Mouse (Mus musculus): ENCODE results near the gene Dand5. TPM values are rescaled to one million over a fixed set of nuclear protein-coding genes. Genes with fewer than 3 reads are reported as not detected.

Dand5 gene
- polyA plus RNA-seq, 1 experiment from 2014 or later: 5.2 TPM

DNA sequence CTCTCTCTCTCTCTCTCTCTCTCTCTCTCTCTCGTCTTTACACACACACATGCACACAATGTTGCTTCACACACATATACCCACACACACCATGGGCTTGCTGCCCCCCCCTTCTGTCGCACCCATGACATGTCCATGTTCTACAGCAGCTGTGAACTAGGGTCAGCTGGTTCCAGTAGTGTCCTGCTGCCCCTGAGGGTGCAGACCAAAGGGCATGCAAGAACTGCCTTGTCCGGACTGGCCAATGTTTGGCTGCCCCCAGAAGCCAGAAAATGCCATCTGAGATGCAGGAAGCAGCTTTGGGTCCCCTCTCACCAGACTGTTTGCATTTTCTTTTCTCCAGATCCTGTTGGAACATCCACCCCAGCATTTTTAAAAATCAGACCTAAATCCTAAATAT, 50.0 kb downstream of the Dand5 start:
- DNase-seq (ENCODE audit: low spot score) (no peak), ATAC-seq (replicated peaks; ENCODE audit: low FRiP score, low TSS enrichment, low read depth) (no peak)
- WGBS: 3% methylated on average over 3 of the region's 3 CpGs
- H3K27ac ChIP-seq (ENCODE audit: low read depth): no peak overlapping the region
- H3K9ac ChIP-seq (ENCODE audit: low read length): no peak overlapping the region
- H3K27me3 ChIP-seq (replicated peaks; ENCODE audit: control insufficient read depth, insufficient read depth, low read length): peaks cover 81% of the 10 kb centered on the region
- no peak overlapping the region for H3K4me3 ChIP-seq (ENCODE audit: low read depth, low read length)
- no peaks in the 10 kb centered on the region for H3K9me3 ChIP-seq (ENCODE audit: control insufficient read depth, low read length)
- H3K4me2 ChIP-seq (ENCODE audit: low read length): no peak overlapping the region
- H3K36me3 ChIP-seq (ENCODE audit: control insufficient read depth, insufficient read depth, low read length): no peaks in the 10 kb centered on the region
- H3K4me1 ChIP-seq (replicated peaks; ENCODE audit: control insufficient read depth, insufficient read depth, low read length): peaks cover 19% of the 10 kb centered on the region

DNA sequence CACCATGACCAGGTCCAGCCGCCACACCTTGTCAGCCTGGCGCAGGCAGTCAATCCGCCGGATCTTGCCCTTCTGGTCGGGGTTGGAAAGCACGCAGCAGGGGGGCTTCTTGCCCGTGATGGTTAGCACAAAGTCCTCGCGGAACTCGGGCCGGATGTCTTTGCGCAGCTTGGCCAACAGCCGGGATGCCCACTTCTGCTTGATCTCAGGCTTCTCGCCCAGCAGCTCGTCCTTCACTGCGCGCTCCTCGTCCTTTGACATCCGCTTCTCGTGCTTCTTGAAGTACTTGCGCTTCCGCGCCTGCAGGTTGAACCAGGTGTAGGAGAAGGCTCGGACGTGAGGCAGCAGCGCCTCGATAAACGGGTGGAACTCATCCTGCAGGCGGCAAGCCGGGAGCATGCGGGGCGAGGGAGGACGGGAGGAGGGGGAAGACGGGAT, 50.7 kb downstream of the Dand5 start:
- no peak overlapping the region for H3K4me3 ChIP-seq (ENCODE audit: low read depth, low read length)
- H3K27ac ChIP-seq (ENCODE audit: low read depth): no peak overlapping the region
- H3K9me3 ChIP-seq (ENCODE audit: control insufficient read depth, low read length): no peaks in the 10 kb centered on the region
- no peak for ATAC-seq (replicated peaks; ENCODE audit: low FRiP score, low TSS enrichment, low read depth)
- peaks cover 19% of the 10 kb centered on the region for H3K4me1 ChIP-seq (replicated peaks; ENCODE audit: control insufficient read depth, insufficient read depth, low read length)
- no peaks in the 10 kb centered on the region for H3K36me3 ChIP-seq (ENCODE audit: control insufficient read depth, insufficient read depth, low read length)
- DNase-seq (ENCODE audit: low spot score): no peak
- no peak overlapping the region for H3K9ac ChIP-seq (ENCODE audit: low read length)
- 0 out of 2 replicates have a peak overlapping the region, but pooled peaks have one; percentile 11 for H3K4me2 ChIP-seq (ENCODE audit: low read length)
- peaks cover 80% of the 10 kb centered on the region for H3K27me3 ChIP-seq (replicated peaks; ENCODE audit: control insufficient read depth, insufficient read depth, low read length)
- 8% methylated on average over 34 of the region's 34 CpGs for WGBS

DNA sequence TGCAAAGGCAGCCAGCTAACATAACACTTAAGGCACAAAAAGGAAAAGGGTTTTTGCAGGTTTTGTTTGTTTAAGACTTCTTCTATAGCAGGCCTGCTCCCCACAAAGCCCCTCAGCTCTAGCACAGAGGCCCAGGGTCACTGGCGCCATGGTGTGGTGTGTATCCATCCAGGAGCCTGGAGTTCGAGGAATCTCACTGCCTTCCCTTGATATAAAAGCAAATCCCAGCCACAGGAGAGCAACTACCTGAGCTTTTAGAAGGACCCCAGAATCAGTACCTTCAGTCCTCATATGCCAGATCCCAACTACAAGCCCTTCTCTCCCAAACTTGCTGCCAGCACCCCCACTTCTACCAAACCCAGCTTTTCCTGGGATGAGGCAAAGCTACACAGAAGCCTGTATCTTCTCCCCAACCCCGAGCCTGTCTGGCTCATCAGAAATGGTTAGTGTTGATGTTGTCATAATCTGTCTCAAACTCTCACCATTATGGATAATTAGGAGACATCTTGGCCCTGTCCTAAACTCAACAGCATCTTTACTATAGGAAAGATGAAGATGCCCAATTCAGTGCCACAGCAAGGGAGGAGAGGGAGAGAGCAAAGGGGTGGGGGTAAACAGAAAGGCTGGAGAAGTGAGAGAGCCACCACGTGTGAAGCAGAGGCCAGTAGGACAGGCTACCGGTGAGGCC, 51.5 kb downstream of the Dand5 start:
- H3K27ac ChIP-seq (ENCODE audit: low read depth): no peak overlapping the region
- no peaks in the 10 kb centered on the region for H3K36me3 ChIP-seq (ENCODE audit: control insufficient read depth, insufficient read depth, low read length)
- H3K4me3 ChIP-seq (ENCODE audit: low read depth, low read length): no peak overlapping the region
- no peak for DNase-seq (ENCODE audit: low spot score)
- H3K9ac ChIP-seq (ENCODE audit: low read length): no peak overlapping the region
- no peak overlapping the region for H3K4me2 ChIP-seq (ENCODE audit: low read length)
- no peak for ATAC-seq (replicated peaks; ENCODE audit: low FRiP score, low TSS enrichment, low read depth)
- WGBS: 43% methylated on average over 5 of the region's 5 CpGs
- peaks cover 80% of the 10 kb centered on the region for H3K27me3 ChIP-seq (replicated peaks; ENCODE audit: control insufficient read depth, insufficient read depth, low read length)
- no peaks in the 10 kb centered on the region for H3K9me3 ChIP-seq (ENCODE audit: control insufficient read depth, low read length)
- H3K4me1 ChIP-seq (replicated peaks; ENCODE audit: control insufficient read depth, insufficient read depth, low read length): peaks cover 19% of the 10 kb centered on the region

DNA sequence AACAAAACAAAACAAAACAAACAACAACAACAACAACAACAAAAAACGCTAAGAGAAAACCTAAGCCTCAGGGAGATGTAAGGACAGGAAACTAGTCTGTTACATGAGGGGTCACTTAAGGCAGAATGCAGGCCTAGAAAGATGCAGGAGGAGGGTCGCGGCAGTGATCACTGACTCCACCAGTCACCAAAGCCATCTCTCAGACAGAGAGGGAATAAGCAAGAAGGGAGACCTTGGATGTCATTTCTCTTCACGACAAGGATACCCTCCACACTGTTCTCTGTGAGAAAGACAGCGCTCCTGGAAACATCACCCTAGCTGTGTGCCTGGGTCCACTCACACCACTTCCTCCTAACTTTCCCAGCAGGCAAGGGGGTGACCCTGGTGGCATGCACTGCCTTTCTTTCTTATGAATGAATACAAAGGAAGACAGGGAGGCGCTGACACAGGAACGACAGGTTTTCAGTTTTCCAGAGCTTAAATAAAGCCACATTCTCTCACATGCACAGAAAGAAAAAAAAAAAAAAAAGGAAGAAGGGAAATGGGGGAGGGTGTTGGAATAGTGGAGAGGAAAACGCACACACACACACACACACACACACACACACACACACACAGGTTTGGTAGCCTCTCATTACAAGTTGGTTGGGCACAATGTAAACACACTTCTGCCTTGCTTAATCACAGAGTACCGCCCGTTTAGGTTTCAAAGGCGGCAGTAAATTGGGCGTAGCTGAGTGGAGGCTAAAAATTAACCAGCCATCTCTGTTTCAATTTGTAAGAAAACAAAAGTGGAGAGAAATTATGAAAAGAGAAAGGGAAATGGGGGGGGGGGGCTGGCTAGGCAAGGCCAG, 52.3 kb downstream of the Dand5 start:
- H3K4me3 ChIP-seq (ENCODE audit: low read depth, low read length): no peak overlapping the region
- 37% methylated on average over 12 of the region's 12 CpGs for WGBS
- no peaks in the 10 kb centered on the region for H3K36me3 ChIP-seq (ENCODE audit: control insufficient read depth, insufficient read depth, low read length)
- no peak overlapping the region for H3K4me2 ChIP-seq (ENCODE audit: low read length)
- peaks cover 12% of the 10 kb centered on the region for H3K4me1 ChIP-seq (replicated peaks; ENCODE audit: control insufficient read depth, insufficient read depth, low read length)
- H3K27ac ChIP-seq (ENCODE audit: low read depth): no peak overlapping the region
- H3K27me3 ChIP-seq (replicated peaks; ENCODE audit: control insufficient read depth, insufficient read depth, low read length): peaks cover 78% of the 10 kb centered on the region
- no peaks in the 10 kb centered on the region for H3K9me3 ChIP-seq (ENCODE audit: control insufficient read depth, low read length)
- ATAC-seq (replicated peaks; ENCODE audit: low FRiP score, low TSS enrichment, low read depth): no peak; the same call in 1 of the 2 replicates
- no peak overlapping the region for H3K9ac ChIP-seq (ENCODE audit: low read length)
- DNase-seq (ENCODE audit: low spot score): no peak

DNA sequence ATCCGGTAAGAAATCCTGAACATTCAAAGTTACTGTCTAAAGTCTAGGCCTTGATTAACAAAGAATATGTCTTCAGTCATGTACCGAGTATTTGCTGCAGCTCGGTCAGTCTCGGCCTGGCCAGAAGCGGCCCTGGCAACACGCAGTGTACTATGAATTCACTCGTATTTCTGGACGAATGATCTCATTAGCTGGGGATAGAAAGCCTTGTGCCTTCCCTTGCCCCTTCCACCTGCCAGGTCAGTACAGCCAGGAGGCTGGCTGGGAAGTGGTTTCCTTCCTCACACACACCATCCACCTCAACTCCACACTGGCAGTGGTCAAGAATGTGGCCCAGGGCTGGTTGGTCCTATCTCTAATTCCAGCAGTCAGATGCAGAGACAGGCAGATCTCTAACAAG, 53.3 kb downstream of the Dand5 start:
- DNase-seq (ENCODE audit: low spot score): no peak
- no peak for ATAC-seq (replicated peaks; ENCODE audit: low FRiP score, low TSS enrichment, low read depth)
- H3K27ac ChIP-seq (ENCODE audit: low read depth): no peak overlapping the region
- 90% methylated on average over 8 of the region's 8 CpGs for WGBS
- H3K9ac ChIP-seq (ENCODE audit: low read length): no peak overlapping the region
- peaks cover 80% of the 10 kb centered on the region for H3K27me3 ChIP-seq (replicated peaks; ENCODE audit: control insufficient read depth, insufficient read depth, low read length)
- H3K9me3 ChIP-seq (ENCODE audit: control insufficient read depth, low read length): no peaks in the 10 kb centered on the region
- no peaks in the 10 kb centered on the region for H3K36me3 ChIP-seq (ENCODE audit: control insufficient read depth, insufficient read depth, low read length)
- H3K4me2 ChIP-seq (ENCODE audit: low read length): no peak overlapping the region
- H3K4me3 ChIP-seq (ENCODE audit: low read depth, low read length): no peak overlapping the region
- H3K4me1 ChIP-seq (replicated peaks; ENCODE audit: control insufficient read depth, insufficient read depth, low read length): peaks cover 7% of the 10 kb centered on the region

DNA sequence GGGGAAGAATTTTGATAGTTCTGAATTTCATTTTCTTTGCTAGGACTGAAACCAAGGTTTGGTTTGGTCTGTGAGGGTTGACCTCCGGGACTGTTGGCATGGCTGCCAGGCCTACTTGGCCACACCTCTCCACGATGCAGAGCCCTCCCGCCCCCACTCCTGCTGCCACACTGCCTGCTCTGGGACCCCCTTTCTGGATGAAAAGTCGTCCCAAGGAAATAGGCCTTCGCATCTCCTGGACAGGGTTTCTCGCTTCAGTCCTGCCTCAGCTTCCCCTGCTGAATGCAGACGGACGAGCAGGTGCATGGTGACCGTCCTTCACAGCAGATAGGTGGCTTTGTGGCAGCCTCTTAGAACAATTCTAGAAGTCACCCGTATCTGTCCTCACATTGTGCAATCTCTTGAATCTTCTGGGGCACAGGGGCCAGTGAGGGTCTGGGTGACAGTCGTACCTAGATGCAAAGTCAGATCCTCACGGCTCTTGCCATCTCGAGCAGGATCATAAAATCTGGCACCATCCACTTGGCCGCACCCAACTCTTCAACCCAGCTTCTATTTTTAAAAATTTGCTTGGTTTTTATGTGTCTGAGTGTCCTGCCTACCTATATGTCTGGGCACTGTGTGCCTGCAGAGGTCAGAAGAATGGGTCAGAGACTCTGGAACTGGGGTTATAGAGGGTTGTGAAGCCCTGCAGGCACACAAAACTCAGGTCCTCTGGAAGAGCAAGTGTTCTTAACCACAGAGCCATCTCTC, 54.1 kb downstream of the Dand5 start:
- no peak overlapping the region for H3K9ac ChIP-seq (ENCODE audit: low read length)
- H3K4me3 ChIP-seq (ENCODE audit: low read depth, low read length): no peak overlapping the region
- peaks cover 84% of the 10 kb centered on the region for H3K27me3 ChIP-seq (replicated peaks; ENCODE audit: control insufficient read depth, insufficient read depth, low read length)
- H3K4me1 ChIP-seq (replicated peaks; ENCODE audit: control insufficient read depth, insufficient read depth, low read length): peaks cover 7% of the 10 kb centered on the region
- H3K27ac ChIP-seq (ENCODE audit: low read depth): no peak overlapping the region
- DNase-seq (ENCODE audit: low spot score): no peak
- ATAC-seq (replicated peaks; ENCODE audit: low FRiP score, low TSS enrichment, low read depth): no peak
- H3K36me3 ChIP-seq (ENCODE audit: control insufficient read depth, insufficient read depth, low read length): no peaks in the 10 kb centered on the region
- H3K9me3 ChIP-seq (ENCODE audit: control insufficient read depth, low read length): no peaks in the 10 kb centered on the region
- 87% methylated on average over 14 of the region's 14 CpGs for WGBS
- H3K4me2 ChIP-seq (ENCODE audit: low read length): no peak overlapping the region

DNA sequence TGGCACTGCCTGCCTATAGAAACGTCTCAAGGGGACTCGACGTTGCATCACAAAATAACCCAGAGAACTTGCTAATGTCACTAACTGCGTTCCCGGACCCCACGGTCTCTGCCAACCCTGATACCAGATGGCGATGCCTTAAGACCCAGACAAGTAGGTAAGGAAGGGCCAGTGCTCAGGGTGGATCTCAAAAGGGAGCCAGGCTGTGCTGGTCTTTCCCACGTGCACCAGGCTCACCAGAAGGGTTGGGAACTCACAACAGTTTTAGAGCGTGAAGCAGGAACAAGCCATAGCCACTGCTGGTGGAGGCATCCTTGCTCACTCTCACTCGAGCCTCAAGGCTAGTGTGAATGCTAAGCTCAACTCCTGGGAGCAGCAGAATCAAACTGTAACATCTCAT, 55.4 kb downstream of the Dand5 start:
- no peak overlapping the region for H3K4me2 ChIP-seq (ENCODE audit: low read length)
- H3K4me3 ChIP-seq (ENCODE audit: low read depth, low read length): no peak overlapping the region
- no peaks in the 10 kb centered on the region for H3K9me3 ChIP-seq (ENCODE audit: control insufficient read depth, low read length)
- no peak overlapping the region for H3K27ac ChIP-seq (ENCODE audit: low read depth)
- H3K27me3 ChIP-seq (replicated peaks; ENCODE audit: control insufficient read depth, insufficient read depth, low read length): peaks cover 85% of the 10 kb centered on the region
- peaks cover 4% of the 10 kb centered on the region for H3K4me1 ChIP-seq (replicated peaks; ENCODE audit: control insufficient read depth, insufficient read depth, low read length)
- no peak for DNase-seq (ENCODE audit: low spot score)
- H3K9ac ChIP-seq (ENCODE audit: low read length): no peak overlapping the region
- no peaks in the 10 kb centered on the region for H3K36me3 ChIP-seq (ENCODE audit: control insufficient read depth, insufficient read depth, low read length)
- ATAC-seq (replicated peaks; ENCODE audit: low FRiP score, low TSS enrichment, low read depth): no peak
- 79% methylated on average over 10 of the region's 10 CpGs for WGBS

DNA sequence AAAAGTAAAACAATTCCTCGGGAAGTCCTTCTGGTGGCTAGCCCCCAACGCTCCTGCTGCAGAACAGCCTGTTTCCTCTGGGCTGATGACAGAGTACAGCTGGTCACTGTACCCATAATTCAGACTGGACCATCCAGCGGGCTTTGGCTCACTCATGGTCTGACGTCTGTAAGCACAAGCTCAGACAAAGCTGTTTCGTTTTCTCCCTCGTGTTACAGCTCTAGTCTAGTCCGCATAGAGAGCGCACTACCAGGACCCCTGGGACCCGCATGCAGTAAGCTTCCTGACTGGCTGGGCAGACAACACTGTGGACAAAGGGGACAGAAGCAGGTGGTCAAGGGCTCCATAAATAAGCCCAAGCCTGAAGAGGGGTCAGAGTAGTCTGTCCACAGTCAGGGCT, 56.2 kb downstream of the Dand5 start:
- Histone ChIP-seq H3K4me1 (replicated peaks; ENCODE audit: control insufficient read depth, insufficient read depth, low read length) (no peaks in the 10 kb centered on the region; the same call in 1 of the 2 replicates), H3K27ac (ENCODE audit: low read depth) (no peak overlapping the region), H3K4me2 (ENCODE audit: low read length) (no peak overlapping the region), H3K27me3 (replicated peaks; ENCODE audit: control insufficient read depth, insufficient read depth, low read length) (peaks cover 82% of the 10 kb centered on the region), H3K36me3 (ENCODE audit: control insufficient read depth, insufficient read depth, low read length) (no peaks in the 10 kb centered on the region), H3K4me3 (ENCODE audit: low read depth, low read length) (no peak overlapping the region), H3K9ac (ENCODE audit: low read length) (no peak overlapping the region), H3K9me3 (ENCODE audit: control insufficient read depth, low read length) (no peaks in the 10 kb centered on the region)
- no peak for ATAC-seq (replicated peaks; ENCODE audit: low FRiP score, low TSS enrichment, low read depth)
- no peak for DNase-seq (ENCODE audit: low spot score)
- 72% methylated on average over 9 of the region's 9 CpGs for WGBS

Data from intestine, embryonic 14.5 days (tissue).